In genomic region chr2:34553580-34554231, GRCm38 (mm10) we compare ENCODE assay signal across 24 mouse cellular contexts.
DNase-seq lines count a peak whose midpoint lies in the region; ATAC-seq and TF ChIP-seq lines count a peak whose summit lies in the region.
"Had no signal": no experiment of that assay in that cellular context is flagged by ENCODE, and none has a peak within 500 bp of the region (broad histone marks: within the 10 kb centered on the region; RNA-seq: fewer than 3 reads in every experiment).

No protein-coding gene starts in this region.

- no peak overlapping the region for H3K4me2 ChIP-seq in heart, embryonic 16.5 days (ENCODE audit: low read depth, low read length)
- no peak overlapping the region for H3K4me2 ChIP-seq in liver, embryonic 13.5 days
- H3K4me2 ChIP-seq: embryonic facial prominence, embryonic 13.5 days; heart, embryonic 15.5 days; limb, embryonic 15.5 days; neural tube, embryonic 15.5 days had no signal

- H3K9ac ChIP-seq in MEL (ENCODE audit: control insufficient read depth, low read depth, low read length, poor library complexity, severe bottlenecking): 0 out of 2 replicates have a peak overlapping the region, but pooled peaks have one; percentile 17
- no peak overlapping the region for H3K9ac ChIP-seq in heart, embryonic 16.5 days (ENCODE audit: low read length)
- H3K9ac ChIP-seq in liver, embryonic 13.5 days: no peak overlapping the region
- H3K9ac ChIP-seq: embryonic facial prominence, embryonic 13.5 days; heart, embryonic 15.5 days; limb, embryonic 15.5 days; neural tube, embryonic 15.5 days had no signal

- no peak for TF ChIP-seq POLR2A in MEL (IDR thresholded peaks at IDR 0.05; ENCODE audit: control insufficient read depth in 1 of 2, insufficient read depth in 1 of 2, low read depth in 1 of 2, low read length in 2 of 2, poor library complexity in 1 of 2)

- 46% methylated on average over 6 of the region's 6 CpGs for WGBS in heart, embryonic 10.5 days
- WGBS in heart, embryonic 16.5 days: 53% methylated on average over 6 of the region's 6 CpGs
- 28% methylated on average over 6 of the region's 6 CpGs for WGBS in liver, embryonic 13.5 days (ENCODE audit: insufficient replicate concordance)

- TF ChIP-seq RAD21 in MEL (IDR thresholded peaks at IDR 0.05; ENCODE audit: low read depth, low read length): no peak

- ATAC-seq in heart, embryonic 16.5 days (replicated peaks; ENCODE audit: extremely low read depth, insufficient read depth, low FRiP score): no peak
- peak; percentile 47 for ATAC-seq in liver, embryonic 13.5 days (ENCODE audit: low read depth)
- no peak for ATAC-seq in CD4-positive, CD25-positive, alpha-beta regulatory T cell, adult 4 months
- ATAC-seq: activated CD4-positive, CD25-positive, alpha-beta regulatory T cell, adult 4 months; forebrain, embryonic 16.5 days; hindbrain, postnatal 0 days; Patski had no signal

- peaks cover 57% of the 10 kb centered on the region for H3K4me1 ChIP-seq in heart, embryonic 10.5 days
- peaks cover 0 to 16% of the 10 kb centered on the region in 2 experiments; a peak in 2 of 4 replicates for H3K4me1 ChIP-seq in MEL (ENCODE audit: control insufficient read depth in 1 of 2, insufficient read depth in 2 of 2, low read length in 2 of 2)
- peaks cover 18% of the 10 kb centered on the region for H3K4me1 ChIP-seq in heart, embryonic 16.5 days (ENCODE audit: control insufficient read depth, insufficient read depth, low read length)
- H3K4me1 ChIP-seq in liver, embryonic 13.5 days (replicated peaks): peaks cover 35% of the 10 kb centered on the region

- H3K4me3 ChIP-seq in heart, embryonic 10.5 days: no peak overlapping the region
- H3K4me3 ChIP-seq in MEL (ENCODE audit: control insufficient read depth in 1 of 2, insufficient read depth in 1 of 2, low read depth in 2 of 2, low read length in 2 of 2): no peak overlapping the region
- H3K4me3 ChIP-seq in heart, embryonic 16.5 days (ENCODE audit: low read length): no peak overlapping the region
- H3K4me3 ChIP-seq in liver, embryonic 13.5 days (replicated peaks): no peak overlapping the region
- H3K4me3 ChIP-seq: embryonic facial prominence, embryonic 13.5 days; gastrocnemius, adult 2 months; heart, embryonic 15.5 days; limb, embryonic 15.5 days; myocyte; neural tube, embryonic 15.5 days had no signal

- no peaks in the 10 kb centered on the region for H3K79me2 ChIP-seq in MEL (ENCODE audit: control insufficient read depth, insufficient read depth, low read length, poor library complexity)

- H3K36me3 ChIP-seq in heart, embryonic 10.5 days: no peaks in the 10 kb centered on the region
- H3K36me3 ChIP-seq in MEL (ENCODE audit: control insufficient read depth in 1 of 2, insufficient read depth in 2 of 2, low read length in 2 of 2): peaks cover 0 to 28% of the 10 kb centered on the region in 2 experiments; a peak in 2 of 4 replicates
- H3K36me3 ChIP-seq in heart, embryonic 16.5 days (ENCODE audit: control insufficient read depth, insufficient read depth): no peaks in the 10 kb centered on the region
- no peaks in the 10 kb centered on the region for H3K36me3 ChIP-seq in liver, embryonic 13.5 days
- H3K36me3 ChIP-seq: embryonic facial prominence, embryonic 13.5 days; heart, embryonic 15.5 days; limb, embryonic 15.5 days; neural tube, embryonic 15.5 days had no signal

- TF ChIP-seq EP300 in MEL (IDR thresholded peaks at IDR 0.05; ENCODE audit: low read depth in 1 of 2, low read length in 2 of 2): peak; percentile 82 to 86

- TF ChIP-seq CTCF in MEL (IDR thresholded peaks at IDR 0.05 in 2 of 3, conservative IDR thresholded peaks at IDR 0.05 in 1 of 3; ENCODE audit: control insufficient read depth in 1 of 3, insufficient read depth in 1 of 3, low read depth in 2 of 3, low read length in 3 of 3, poor library complexity in 1 of 3, severe bottlenecking in 1 of 3): no peak

- no peaks in the 10 kb centered on the region for H3K27me3 ChIP-seq in heart, embryonic 10.5 days (ENCODE audit: insufficient read depth, poor library complexity, severe bottlenecking)
- H3K27me3 ChIP-seq in MEL (ENCODE audit: control insufficient read depth in 1 of 2, insufficient read depth in 2 of 2, low read length in 2 of 2): no peaks in the 10 kb centered on the region
- H3K27me3 ChIP-seq in heart, embryonic 16.5 days (ENCODE audit: control insufficient read depth, insufficient read depth, low read length): no peaks in the 10 kb centered on the region
- no peaks in the 10 kb centered on the region for H3K27me3 ChIP-seq in liver, embryonic 13.5 days
- H3K27me3 ChIP-seq: embryonic facial prominence, embryonic 13.5 days; heart, embryonic 15.5 days; limb, embryonic 15.5 days; neural tube, embryonic 15.5 days; Patski had no signal

- no peak overlapping the region for H3K27ac ChIP-seq in heart, embryonic 10.5 days
- H3K27ac ChIP-seq in MEL (ENCODE audit: control insufficient read depth, low read depth, low read length): peak overlapping the region; percentile 70
- peak overlapping the region; percentile 35; the same call in 1 of the 2 replicates for H3K27ac ChIP-seq in heart, embryonic 16.5 days (ENCODE audit: low read length)
- 0 out of 2 replicates have a peak overlapping the region, but pooled peaks have one; percentile 6 for H3K27ac ChIP-seq in liver, embryonic 13.5 days
- H3K27ac ChIP-seq: embryonic facial prominence, embryonic 13.5 days; gastrocnemius, adult 2 months; heart, embryonic 15.5 days; hindbrain, postnatal 0 days; neural tube, embryonic 15.5 days had no signal

- H3K9me3 ChIP-seq in heart, embryonic 10.5 days: no peaks in the 10 kb centered on the region
- no peaks in the 10 kb centered on the region for H3K9me3 ChIP-seq in MEL (replicated peaks; ENCODE audit: insufficient read depth, low read length)
- H3K9me3 ChIP-seq in heart, embryonic 16.5 days (replicated peaks; ENCODE audit: control insufficient read depth, low read length): no peaks in the 10 kb centered on the region
- no peaks in the 10 kb centered on the region for H3K9me3 ChIP-seq in liver, embryonic 13.5 days (replicated peaks)
- H3K9me3 ChIP-seq: embryonic facial prominence, embryonic 13.5 days; heart, embryonic 15.5 days; limb, embryonic 15.5 days; neural tube, embryonic 15.5 days had no signal

- peak; percentile 7 to 28 for DNase-seq in heart, adult 9 months (ENCODE audit: low spot score in 2 of 2)
- no peak for DNase-seq in heart, embryonic 10.5 days (ENCODE audit: low spot score)
- DNase-seq in MEL (ENCODE audit: low read depth, low spot score): peak; percentile 78
- no peak for DNase-seq in liver, embryonic 13.5 days
- no peak for DNase-seq in right cerebral cortex, adult 2 months (ENCODE audit: low spot score in 2 of 2)
- DNase-seq in kidney, postnatal 10 days: no peak
- DNase-seq: adrenal gland, postnatal 25 days; cerebellum, adult 2 months; gastrocnemius, adult 2 months; kidney, adult 9 months; kidney, postnatal 4 days; midbrain, embryonic 14.5 days; thymus, postnatal 14 days had no signal

TF ChIP-seq in MEL, 35 proteins besides CTCF, POLR2A, EP300 and RAD21 (continues in another document):
- TF ChIP-seq GABPA (IDR thresholded peaks at IDR 0.05; ENCODE audit: low read depth, low read length) (no peak), RCOR1 (IDR thresholded peaks at IDR 0.05; ENCODE audit: low read depth, low read length) (peak; percentile 70), MEF2A (IDR thresholded peaks at IDR 0.05; ENCODE audit: extremely low read depth, insufficient replicate concordance, low read depth, low read length, poor library complexity, severe bottlenecking) (no peak), UBTF (IDR thresholded peaks at IDR 0.05; ENCODE audit: borderline replicate concordance, insufficient read depth, low read depth, low read length) (no peak), POLR2AphosphoS2 (IDR thresholded peaks at IDR 0.05; ENCODE audit: low read length) (no peak), MAZ (IDR thresholded peaks at IDR 0.05; ENCODE audit: low read depth, low read length) (no peak), ZMIZ1 (IDR thresholded peaks at IDR 0.05; ENCODE audit: low read depth, low read length) (no peak), ZC3H11A (IDR thresholded peaks at IDR 0.05; ENCODE audit: low read depth, low read length) (no peak), GATA1 (IDR thresholded peaks at IDR 0.05; ENCODE audit: low read depth, low read length) (peak; percentile 88), TBP (IDR thresholded peaks at IDR 0.05; ENCODE audit: low read depth, low read length) (no peak), MYC (IDR thresholded peaks at IDR 0.05; ENCODE audit: low read depth, low read length) (peak; percentile 73; the same call in 1 of the 2 replicates), CHD2 (IDR thresholded peaks at IDR 0.05; ENCODE audit: low read length) (no peak), USF2 (IDR thresholded peaks at IDR 0.05; ENCODE audit: borderline replicate concordance in 1 of 2, insufficient read depth in 1 of 2, low read depth in 1 of 2, low read length in 2 of 2) (no peak), ZNF384 (IDR thresholded peaks at IDR 0.05; ENCODE audit: low read depth, low read length) (no peak), E2F4 (IDR thresholded peaks at IDR 0.05; ENCODE audit: borderline replicate concordance, low read depth, low read length) (no peak), SMC3 (IDR thresholded peaks at IDR 0.05; ENCODE audit: low read depth, low read length) (no peak), HCFC1 (IDR thresholded peaks at IDR 0.05; ENCODE audit: low read depth, low read length) (no peak), TAL1 (IDR thresholded peaks at IDR 0.05; ENCODE audit: low read length) (peak; percentile 33; the same call in 1 of the 2 replicates), JUND (IDR thresholded peaks at IDR 0.05; ENCODE audit: low read depth, low read length) (no peak), TCF12 (IDR thresholded peaks at IDR 0.05; ENCODE audit: low read depth, low read length) (peak; percentile 67; the same call in 1 of the 2 replicates), KAT2A (conservative IDR thresholded peaks at IDR 0.05; ENCODE audit: low read depth, low read length) (no peak), MYB (IDR thresholded peaks at IDR 0.05; ENCODE audit: low read depth, low read length) (peak; percentile 57; the same call in 1 of the 2 replicates), POLR2AphosphoS5 (IDR thresholded peaks at IDR 0.05; ENCODE audit: borderline replicate concordance, low read depth, low read length) (no peak), NELFE (IDR thresholded peaks at IDR 0.05; ENCODE audit: low read depth, low read length) (no peak), NRF1 (IDR thresholded peaks at IDR 0.05; ENCODE audit: insufficient read depth, low read depth, low read length, poor library complexity, severe bottlenecking) (no peak), ETS1 (IDR thresholded peaks at IDR 0.05; ENCODE audit: low read depth, low read length) (no peak), USF1 (IDR thresholded peaks at IDR 0.05; ENCODE audit: low read depth, low read length) (no peak), MAX (IDR thresholded peaks at IDR 0.05; ENCODE audit: low read length) (peak; percentile 49; the same call in 1 of the 2 replicates), SIN3A (IDR thresholded peaks at IDR 0.05; ENCODE audit: low read length) (peak; percentile 48; the same call in 1 of the 2 replicates)

Comparison
In these comparisons a context has a peak if more than half of its experiments do, and no peak if none do; other contexts are left out.
1. DNase-seq: peak in heart, adult 9 months (2 of 2) and MEL (single experiment); none in heart, embryonic 10.5 days (single experiment), liver, embryonic 13.5 days (single experiment), right cerebral cortex, adult 2 months (0 of 2) and kidney, postnatal 10 days (single experiment).